Mouse (Mus musculus): ENCODE measurements around the gene Ostn. TPM values are rescaled to one million over a fixed set of nuclear protein-coding genes. Genes with fewer than 3 reads are reported as not detected.
"Not testable (repeated sequence)": the region's sequence is repeated elsewhere in the genome, so short reads cannot be mapped to it uniquely, and the experiment has no call there.

Gene Ostn
- total RNA-seq (2021), result 1 to 10 TPM; 2.1 to 2.2 TPM
- long read RNA-seq, experiment 1, partial matches to known transcripts, result 0 of 4 reads
- long read RNA-seq, experiment 1, other reads (novel, unspliced or antisense), result 0 of 4 reads
- long read RNA-seq, experiment 2, partial matches to known transcripts, result 0 of 2 reads
- long read RNA-seq, experiment 2, other reads (novel, unspliced or antisense), result 0 of 2 reads

DNA sequence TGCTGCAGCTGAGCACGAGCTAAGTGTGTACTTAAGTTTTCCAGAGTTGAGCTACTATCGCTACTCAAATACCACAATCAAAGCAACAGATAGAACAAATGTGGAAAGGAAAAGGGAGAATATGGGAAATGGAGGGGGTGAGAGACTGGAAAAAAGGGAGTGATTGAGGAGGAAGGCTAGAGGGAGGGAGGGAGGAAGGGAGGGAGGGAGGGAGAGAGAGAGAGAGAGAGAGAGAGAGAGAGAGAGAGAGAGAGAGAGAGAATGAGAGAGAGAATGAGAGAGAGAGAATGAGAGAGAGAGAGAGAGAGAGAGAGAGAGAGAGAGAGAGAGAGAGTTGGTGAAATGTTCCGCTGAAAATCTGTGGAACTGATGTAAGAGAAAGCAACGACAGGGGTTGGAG, at the start of gene Ostn:
Ostn (plus strand) TSS at position 301 of the 400 bp plus-strand sequence.
- DNase-seq, result not testable (repeated sequence)

DNA sequence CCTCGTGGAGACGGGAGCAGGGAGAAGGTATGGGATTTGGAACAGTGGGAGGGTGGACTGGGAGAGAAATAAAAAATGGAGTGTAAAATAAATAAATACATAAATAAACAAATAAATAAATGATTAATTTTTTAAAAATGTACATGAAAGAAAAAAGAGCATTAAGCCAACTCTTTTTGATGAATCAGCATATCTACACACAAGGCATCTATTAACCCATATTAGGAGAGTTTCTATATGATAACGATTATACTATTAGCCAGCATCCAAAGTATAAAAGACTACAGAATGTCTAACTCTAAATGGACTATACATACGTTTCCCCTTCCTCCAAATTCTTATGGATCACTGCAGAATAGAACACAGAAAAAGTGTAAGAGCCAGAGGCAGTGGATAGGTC, 38.5 kb upstream of the Ostn start:
- DNase-seq, result no peak

DNA sequence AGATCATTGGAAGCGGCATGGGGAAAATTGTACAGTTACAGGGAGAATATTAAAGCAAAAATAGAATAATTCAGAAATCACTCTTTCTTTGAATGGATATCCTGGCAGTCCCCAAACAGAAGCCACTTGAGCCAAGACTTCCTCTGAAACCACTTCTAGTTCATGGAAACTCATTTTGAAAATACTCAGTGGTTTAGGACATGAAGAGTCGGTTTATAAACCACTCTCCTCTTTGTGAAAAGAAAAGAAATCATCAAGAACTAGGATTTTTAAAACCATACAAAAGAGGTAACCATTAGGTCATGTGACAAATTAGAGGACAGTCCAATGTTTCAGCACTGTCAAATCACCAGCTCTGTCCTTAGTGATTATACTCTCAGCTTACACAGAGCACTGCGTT, 19.9 kb upstream of the Ostn start:
- DNase-seq, result no peak

DNA sequence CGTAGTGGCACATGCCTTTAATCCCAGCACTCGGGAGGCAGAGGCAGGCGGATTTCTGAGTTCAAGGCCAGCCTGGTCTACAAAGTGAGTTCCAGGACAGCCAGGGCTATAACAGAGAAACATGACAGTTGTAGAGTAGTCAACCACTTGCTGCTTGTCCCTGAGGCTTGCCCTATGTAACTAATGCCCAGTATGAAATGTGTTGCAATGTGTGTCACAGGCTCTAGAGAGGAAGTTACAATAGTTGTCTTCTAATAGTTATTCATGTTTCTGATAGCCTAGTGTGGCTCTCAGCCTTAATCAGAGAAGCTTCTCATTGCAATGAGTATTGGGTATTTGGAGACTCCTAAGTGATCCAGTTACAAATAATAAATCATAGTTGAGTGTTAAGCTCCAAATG, 10.8 kb upstream of the Ostn start:
- DNase-seq, result no peak

DNA sequence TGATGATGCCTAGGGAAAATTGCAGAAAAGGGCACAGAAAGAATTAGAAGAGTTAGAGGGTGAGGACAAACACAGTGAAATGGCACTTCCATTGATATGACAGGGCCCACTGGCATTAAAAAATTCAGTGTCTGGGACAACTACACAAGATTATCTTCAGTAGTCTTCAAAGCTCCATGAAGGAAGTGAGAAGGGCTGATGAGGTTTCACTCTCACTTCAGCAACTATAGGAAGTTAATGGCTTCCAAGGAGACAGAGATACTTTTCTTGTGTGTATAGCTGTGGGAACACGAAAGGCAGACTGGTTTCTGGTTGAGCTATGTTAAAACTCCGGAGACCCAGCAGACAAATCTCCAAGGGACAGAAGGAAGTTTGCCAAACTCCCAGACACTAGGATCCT, 10.4 kb upstream of the Ostn start:
- no peak for DNase-seq

DNA sequence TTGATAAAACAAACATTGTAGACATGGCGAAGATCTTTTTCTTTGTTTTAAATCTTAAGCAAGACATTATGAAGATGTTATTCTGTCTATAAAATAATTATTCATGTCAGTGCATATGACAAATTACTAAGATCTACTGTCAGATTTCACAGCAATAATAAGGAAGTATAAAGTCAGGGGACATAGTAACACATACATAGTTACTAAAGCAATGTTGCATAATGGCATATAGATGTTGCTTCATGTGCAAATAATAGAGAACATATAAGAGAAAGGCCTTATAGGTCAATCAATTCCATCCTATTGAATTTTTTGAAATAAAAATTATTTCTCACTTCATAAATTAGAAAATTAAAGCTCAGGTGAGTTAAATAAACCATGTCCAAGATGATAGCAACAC, 11.8 kb downstream of the Ostn start:
- no peak for DNase-seq

DNA sequence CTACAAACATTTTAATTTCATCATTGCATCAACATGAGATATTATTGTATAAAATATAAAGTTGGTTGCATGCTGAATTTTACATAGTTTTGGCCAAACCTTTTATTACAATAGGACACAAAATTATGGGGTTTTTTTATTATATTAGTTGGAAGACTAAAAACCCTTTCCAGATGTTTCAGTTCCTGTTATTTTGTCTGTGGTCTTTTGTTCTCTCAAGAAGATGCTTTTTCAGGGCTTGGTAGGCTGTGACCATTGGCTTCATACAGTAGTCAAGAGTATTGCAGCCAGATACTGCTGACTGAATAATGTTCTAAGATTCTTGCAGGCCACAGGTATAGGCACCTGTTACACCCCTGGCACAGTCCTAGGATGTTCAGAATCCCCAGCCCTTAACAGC, 14.8 kb downstream of the Ostn start:
- no peak for DNase-seq

DNA sequence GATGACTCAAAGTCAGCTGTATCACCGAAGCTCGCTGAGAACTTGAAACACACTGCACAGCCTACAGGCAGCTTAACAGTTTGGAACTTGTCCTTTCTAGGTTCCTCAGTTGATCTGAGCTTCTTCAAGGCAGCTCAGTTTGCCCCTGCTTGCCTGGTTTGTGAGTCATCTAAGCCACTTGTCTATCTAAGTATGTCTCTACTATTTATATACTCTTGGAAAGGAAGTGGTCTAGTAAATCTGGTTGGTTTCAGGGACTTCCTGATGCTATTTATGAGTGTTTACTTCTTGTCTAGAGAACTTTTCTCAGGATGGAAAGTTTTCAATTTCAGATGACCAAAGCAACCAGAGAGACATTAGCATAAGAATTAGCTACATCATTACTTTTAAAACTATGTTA, 19.2 kb downstream of the Ostn start:
- no peak for DNase-seq

DNA sequence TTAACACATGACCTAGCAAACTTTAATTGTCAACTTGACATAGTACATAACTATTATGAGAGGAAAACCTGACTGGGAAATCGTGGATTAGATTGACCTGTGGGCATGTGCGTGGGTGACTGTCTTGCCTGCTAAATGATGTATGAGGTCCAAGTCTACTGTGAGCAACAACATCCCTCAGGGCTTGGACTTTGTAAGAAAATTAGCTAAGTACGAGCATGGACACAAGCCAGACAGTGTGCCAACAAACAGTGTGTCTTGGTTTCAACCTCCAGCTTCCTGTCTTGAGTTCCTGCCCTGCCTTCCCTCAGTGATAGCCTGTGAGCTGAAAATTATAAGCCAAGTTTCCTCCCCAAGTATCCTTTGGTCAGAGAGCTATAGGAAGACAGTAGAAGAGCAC, 40.2 kb downstream of the Ostn start:
- no peak for DNase-seq

DNA sequence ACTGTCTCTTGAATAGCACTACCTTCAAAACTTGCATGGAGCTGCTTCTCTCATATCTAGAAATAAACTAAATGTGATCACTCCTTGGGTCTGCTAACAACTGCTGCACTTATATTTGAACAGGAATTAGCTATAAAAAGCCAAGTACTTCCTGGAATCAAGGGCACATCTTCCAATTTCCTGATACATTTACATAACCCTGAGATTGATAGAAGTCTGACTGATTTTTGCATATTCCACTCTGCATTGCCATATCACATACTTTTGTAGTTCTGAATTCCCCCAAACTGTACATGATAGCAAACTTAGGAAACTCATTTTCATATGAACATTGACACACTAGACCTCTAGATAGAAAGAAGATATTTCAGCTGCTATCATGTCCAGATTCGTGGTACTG, 41.1 kb downstream of the Ostn start:
- no peak for DNase-seq

DNA sequence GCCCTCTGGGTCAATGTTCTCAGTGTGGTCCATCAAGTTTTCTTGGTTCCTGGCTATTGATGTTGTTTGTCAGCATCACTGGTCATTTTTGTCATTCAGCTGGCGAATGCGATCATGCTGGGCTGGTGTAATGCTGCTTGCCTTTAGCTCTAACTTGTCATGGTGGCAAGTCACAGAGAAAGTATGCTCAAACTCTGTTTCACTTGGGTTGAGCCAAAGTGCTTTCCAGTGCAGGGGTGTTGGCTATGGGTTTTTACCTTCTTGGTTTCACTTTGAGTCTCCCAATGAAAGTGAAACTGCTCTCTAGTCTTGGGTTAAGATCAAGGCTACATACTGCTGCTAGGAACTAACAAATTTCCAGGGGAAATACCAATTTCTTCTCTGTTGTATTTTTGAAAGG, 41.9 kb downstream of the Ostn start:
- no peak for DNase-seq

DNA sequence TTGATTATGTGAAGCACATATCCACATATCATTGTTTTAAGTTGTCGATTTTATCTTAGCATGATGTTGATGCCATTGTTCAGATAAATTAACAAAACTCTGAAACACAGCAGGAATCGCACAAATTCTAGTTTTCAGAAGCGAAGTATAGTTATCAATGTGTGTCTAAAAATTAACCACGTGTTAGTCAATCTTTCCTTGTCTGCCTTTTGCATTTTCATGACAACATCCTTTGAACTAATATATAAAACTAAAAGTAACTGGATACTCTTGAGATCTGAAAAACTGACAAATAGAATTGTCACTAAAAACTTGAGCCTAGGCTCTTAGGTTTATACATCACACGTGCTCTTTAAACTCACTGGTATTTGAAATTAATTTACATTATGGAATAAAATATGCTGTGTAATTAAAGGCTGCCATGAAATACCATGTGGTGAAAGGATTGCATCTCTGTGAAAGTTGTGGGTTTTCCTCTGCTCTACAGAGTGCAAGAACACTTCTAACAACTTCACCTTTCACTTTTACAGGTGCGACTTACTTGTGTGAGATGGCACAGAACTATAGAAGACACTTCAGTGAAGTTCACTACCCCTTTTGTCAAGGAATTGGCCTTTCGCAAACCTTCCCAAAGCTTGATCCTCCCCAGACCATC, 42.7 kb downstream of the Ostn start:
- no peak for DNase-seq

DNA sequence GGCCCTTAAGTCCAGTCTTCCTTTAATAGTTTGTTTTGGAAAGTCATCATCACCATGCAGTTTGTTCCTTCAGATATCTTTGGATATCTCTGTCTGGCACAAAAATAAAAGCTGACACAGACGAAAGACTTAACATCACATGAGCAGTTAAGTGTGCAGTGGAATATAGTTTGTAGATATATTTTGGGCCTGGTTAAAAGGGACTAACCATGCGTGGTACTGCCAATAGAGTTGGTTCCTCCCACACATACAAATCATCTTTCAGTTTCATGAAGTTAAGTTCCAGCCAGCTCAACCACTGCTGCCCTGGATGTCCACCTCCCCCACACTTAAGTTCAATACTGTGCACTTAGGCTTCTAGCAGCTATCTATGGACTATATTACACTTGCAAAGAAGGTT, 47.2 kb downstream of the Ostn start:
- no peak for DNase-seq

DNA sequence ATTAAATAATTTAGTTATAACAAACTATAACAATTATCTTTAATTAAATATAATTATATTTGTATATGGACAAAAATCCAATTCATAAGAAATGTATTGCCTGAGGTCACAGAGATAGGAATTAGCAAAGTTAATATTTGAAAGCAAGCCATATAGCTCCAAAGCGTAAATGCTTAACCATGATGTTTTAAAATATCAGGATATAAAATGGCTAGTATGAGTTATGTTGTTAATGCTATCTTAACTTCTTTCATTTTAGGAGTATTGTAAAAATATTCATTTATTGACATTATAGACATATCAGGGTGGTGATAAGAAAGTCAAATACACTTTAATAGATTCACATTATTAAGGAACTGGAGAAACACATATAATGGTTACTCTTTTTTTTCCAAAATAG, 52.8 kb downstream of the Ostn start:
- DNase-seq, result no peak

DNA sequence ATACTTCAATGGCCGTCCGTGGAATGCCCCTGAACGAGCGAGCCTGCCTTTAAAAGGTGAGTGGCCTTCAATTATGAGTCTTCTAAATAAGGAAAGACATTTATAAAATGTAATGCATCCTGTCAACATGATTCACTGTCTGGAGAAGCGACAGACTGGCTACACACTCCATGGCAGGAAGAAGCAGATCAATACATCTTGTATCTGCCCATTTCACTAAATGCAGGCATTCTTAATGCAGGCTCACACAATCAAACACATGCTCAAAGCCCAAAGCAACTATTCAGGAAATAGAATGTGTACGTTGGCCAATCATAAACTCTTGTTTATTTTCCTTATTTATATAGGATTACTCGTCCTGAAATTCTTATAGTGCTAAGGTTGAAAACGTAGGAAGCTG, 62.9 kb downstream of the Ostn start, which contains the start of gene Uts2b:
Uts2b (minus strand) TSS at position 49 of the 400 bp plus-strand sequence.
- no peak for DNase-seq

DNA sequence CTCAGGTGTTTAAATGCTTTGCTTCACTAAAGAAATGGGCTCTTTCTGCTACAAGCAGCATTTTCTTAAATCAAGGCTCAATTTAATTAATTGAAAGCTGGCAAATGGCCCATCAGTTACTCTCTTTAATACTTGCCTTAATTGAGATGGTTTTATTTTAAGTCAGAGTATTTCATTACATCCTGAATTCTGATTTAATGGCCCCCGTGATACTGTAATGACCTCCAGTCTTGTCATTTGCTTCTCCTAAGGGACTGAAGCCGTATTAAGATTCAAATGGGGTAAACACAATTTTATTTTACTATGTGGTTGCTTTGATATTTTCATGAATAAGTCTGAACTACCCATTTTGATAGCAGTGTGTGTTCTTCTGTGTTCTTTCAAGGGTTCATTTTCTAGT, 63.4 kb downstream of the Ostn start:
- DNase-seq, result no peak

DNA sequence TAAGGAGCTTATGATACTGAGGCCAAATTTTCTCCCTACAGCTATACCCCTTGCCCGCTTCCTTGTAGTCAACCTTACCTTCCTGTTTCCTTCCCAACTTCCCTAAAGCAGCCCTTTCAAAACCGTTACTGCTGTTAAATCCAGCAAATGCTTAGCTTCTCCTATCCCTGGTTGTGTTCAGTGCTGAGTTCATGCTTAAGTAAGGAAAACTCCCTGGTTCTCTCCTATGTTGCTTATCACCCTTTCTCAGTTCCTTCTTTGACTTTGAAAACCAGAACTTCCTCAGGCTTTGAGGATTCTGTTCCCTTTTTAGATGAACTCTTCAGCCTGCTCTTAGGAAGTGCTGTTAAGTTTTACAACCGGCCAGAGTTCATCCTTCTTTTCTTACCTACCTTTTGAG, 66.8 kb downstream of the Ostn start:
- DNase-seq, result no peak

DNA sequence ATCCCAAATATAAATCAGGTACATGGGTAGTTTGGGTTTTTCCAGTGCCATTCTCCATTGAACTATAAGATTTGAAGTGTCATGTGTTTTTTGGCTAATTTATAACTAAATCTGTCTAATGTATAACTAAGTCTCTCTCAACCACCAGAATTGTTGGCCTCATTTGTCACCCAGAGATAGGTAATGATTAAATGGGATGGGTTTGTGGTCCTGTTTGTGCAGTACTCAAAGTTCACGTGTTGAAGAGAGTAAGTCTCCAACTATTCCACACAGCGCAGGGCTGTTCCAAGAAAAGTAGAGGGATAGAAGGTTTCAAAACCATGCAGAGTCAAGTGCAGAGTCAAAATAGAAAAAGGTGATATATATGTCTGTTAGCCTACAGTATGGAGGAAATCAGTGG, 68.0 kb downstream of the Ostn start:
- no peak for DNase-seq

DNA sequence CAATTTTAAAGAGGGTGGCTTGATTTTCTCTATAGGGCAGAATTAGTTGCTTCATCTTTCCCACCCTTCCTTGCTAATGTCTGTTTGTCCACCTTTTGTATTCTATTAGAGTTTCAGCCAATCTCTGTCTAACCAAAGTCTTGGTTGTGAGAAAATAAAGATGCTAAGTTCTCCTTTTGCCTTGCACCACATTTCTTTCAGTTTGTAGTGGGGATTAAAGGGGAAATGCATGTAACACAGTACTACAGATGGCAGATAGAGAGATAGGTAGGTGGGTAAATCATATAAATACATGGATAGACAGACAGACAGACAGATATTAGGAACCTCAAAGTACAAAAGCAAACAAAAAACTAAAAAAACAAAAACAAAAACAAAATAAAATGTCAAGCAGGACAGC, 69.3 kb downstream of the Ostn start:
- DNase-seq, result no peak

DNA sequence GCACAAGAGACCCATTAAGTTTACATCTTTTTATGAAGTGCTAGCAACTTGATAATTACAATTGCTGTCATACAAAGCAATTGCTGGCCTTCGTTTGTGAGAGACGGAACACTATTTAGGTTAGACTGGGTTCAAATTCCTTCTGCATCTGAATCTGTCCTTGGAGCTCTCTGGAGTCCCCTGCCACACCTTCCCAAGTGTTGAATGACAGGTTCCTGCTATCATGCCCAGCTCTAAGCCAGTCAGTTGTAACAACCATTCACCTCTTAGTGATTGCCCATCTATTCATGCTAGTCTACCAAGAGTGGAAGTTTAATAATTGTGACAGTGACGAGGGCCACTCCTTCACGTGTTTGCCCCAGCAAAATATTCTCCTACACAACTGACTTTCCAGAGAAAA, 74.9 kb downstream of the Ostn start:
- no peak for DNase-seq

DNA sequence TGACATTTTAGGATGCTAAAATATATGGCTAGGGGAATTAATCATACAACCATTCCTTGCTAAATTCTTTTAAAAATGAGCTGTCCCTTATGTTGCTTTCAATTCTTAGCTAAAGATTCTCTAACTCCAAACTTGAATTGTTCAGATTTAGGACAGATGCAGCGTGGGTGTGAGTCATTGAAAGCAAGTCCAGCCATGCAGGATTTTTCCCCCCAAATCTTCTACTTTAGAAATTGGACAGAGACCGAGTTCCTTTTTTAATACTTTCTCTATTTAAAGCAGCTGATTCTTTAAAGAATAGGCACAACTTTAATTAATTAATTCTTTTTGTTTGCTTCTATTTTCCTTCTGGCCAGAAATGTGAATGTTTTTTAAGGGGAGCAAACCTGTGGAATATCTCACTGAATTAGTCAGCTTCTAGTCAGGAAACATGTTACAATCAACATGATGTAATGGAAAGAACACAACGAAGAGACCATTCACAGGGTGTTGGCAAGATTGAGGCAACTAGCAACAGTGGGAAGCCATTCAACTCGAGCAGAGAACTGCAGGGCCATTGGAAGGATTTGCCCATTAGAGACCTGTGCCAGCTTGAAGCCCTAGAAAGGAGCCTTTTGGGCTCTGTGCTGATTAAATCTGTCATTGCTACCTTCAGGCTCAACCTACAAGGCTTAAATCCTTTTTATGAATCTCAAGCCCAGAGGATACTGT, 77.8 kb downstream of the Ostn start:
- no peak for DNase-seq

DNA sequence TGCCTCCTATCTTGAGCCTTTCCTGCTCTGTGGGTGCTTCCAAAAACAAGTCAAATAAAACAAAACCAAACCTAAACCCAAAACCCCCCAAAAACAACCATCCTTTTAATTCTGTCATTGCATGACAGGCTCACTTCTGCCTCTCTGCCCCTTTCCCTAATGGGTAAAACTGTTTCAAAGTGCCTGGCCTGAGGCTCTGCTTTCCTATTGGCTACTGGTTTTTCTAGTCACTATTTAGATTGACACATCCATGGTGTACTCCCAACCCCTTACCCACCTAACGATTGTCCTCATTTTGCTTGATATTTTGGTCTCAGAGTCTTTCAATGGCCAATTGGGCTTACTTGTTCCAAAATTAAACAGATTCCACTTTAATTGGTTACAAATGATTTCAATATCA, 78.4 kb downstream of the Ostn start:
- no peak for DNase-seq

DNA sequence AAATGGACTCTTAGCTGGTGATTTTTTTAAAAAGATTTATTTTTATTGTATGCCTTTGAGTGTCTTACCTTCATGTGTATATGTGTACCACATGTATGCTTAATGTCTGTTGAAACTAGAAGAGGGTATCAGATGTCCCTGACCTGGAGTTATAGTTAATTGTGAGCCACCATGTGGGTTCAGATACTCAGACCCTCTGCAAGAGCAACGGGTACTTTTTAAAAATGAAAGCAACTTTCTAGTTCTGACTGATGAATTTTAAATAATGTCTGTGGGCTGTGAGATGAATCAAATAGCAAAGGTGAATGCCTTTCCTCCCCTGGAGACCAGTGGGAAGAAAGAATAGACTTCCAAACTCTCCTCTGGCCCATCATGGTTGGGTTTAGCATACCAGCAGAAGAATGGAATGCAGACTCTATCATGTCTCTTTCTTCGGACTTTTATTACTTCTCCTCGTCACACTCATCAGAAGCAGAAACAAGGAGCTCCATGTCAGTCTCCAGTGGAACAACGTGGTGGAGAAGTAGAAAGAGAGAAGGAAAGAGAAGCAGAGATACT, 79.6 kb downstream of the Ostn start:
- no peak for DNase-seq

All from gastrocnemius, postnatal 10 days (tissue).